Mouse (Mus musculus): Measurements from ENCODE around the gene Atxn7. TPM values are rescaled to one million over a fixed set of nuclear protein-coding genes. Genes with fewer than 3 reads are reported as not detected.
"Not testable (repeated sequence)": the region's sequence is repeated elsewhere in the genome, so short reads cannot be mapped to it uniquely, and the experiment has no call there.

Gene Atxn7
- 10 to 100 TPM; 17.2 to 22.8 TPM for total RNA-seq (2021)

DNA sequence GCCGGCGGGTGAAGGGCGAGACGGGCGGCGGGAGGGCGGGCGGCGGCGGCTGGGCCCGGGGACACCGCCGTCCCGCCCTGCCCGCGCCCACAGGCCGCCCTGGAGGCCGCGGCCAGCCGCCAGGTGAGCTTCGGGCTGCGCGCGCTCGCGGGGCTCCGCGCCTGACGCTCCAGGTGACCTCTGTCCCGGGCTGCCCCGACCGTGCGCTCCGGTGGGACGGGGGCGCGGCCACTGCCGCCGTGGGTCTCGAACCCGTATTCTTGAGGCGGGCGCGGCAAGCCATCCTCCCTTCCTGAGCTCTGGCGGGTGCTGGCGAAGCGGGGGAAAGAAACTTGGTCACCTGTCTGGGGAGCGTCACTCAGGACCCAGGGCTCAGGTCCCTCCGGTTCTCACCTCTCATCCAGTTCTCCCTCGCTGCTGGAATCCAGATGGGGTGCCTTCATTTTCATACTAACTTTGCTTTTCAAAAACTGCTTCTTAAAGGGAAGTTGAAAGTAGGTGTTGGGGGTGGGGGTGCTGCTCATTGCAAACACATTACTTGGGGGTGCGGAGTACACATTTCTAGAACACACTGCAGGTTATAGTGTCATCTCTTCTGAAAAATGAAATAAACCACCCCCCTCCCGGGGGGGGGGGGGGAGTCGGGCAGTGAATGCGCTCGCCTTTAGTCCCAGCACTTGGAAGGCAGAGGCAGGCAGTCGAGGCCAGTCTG is at the start of gene Atxn7, which contains the start of gene Thoc7:
Gene Atxn7 (plus strand): TSS at position 40 of the 712 bp plus-strand sequence.
Gene Thoc7 (minus strand): TSS at position 452 of the 712 bp plus-strand sequence.
- DNase-seq: peak; percentile 51

DNA sequence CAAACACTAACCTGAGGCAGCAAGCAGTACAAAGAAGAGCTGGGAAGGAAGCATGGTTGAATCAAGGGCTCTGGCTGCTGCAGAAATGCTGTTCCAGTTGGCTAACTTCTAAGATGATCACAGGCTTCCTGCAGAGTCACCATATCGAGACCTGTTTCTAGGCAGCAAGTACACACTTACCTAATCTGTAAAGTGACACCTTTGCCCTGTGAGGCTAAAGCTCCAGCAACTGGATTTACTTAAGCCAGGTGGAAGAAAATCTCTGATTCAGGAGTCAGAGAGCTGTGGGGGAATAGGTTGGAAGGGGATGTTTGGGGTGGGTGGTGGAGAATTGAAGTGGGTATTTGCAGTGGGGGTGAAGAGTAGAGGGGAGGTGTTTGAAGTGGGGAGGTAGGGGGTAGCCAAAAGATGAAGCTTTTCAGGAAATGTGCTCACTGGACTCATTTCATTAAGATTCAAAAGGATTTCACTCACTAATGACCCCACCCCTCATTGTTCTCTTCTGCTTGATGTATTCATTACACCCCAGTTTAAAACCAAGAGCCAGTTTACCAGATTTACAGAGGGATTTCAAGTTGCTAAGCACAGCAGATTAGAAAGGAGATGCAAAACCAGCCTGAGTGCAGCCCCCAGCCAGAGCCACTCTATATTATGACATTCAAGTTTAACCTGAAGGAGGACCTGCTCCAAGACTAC is 46.7 kb upstream of the Atxn7 start, which contains the start of gene Gm281:
Gene Gm281 (minus strand): TSS at position 92 of the 696 bp plus-strand sequence.
- DNase-seq: no peak

GRCm38 (mm10) chr14:13915207-13915606 is 46.0 kb upstream of the Atxn7 start:
- no peak for DNase-seq

DNA sequence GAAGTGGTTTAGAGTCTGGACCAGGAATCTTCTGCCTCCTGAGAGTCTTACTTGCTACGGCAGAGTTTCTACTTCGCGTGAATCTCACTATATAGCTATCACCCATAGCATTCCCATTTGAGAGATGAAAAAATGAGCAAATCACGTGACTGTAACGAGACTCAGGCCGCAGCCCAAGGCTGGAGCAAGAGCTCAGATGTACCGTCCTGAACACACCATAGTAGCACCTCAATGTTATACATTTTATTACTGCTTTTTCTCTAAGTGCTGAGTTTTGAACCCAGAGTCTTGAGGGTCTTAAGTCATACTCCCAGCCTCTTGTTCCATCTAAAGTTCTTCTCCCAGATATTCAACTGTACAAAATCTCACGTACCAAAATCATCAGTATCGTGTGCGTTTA is 44.0 kb upstream of the Atxn7 start:
- no peak for DNase-seq

- DNase-seq: peak; percentile 70
These were observed 43.6 kb upstream of the Atxn7 start for GRCm38 (mm10) chr14:13917630-13918029.

GRCm38 (mm10) chr14:13933290-13934051 is 27.8 kb upstream of the Atxn7 start:
- DNase-seq: no peak

DNA sequence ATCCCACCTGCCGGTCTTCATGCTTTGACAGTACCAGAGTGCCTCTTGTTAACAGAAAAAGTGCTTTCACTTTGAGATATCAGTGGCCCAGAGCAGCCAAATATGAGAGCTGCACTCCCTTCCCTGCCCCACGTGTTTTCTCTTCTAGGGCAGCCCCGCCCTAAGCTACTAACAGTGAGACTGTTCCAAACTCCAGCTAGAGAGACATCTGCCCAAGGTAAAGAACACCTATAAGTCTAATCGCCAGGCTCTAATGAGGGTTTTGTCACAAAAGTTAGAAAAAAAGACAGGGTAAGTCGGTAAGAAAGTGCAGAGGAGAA is 27.2 kb upstream of the Atxn7 start:
- no peak for DNase-seq

DNA sequence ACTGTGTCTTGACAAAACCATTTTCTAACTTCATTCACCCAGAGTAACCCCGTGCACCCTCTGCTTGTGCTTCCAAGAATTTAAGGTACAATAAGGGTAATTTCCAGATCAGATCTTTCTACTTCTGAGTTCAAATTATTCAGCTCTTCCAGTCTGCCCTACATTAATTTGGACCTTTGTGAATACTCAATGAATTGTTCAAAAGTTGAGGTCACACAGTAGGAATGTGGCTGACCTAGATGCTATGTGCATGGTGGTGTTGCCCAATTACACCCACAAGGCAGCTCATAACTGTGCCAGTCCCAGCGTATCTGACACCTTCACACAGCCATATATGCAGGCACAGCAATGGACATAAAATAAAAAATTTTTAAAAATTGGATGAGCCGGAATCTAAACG is 16.6 kb upstream of the Atxn7 start:
- no peak for DNase-seq

- DNase-seq: no peak
These were observed 12.9 kb upstream of the Atxn7 start for GRCm38 (mm10) chr14:13948345-13948744.

DNA sequence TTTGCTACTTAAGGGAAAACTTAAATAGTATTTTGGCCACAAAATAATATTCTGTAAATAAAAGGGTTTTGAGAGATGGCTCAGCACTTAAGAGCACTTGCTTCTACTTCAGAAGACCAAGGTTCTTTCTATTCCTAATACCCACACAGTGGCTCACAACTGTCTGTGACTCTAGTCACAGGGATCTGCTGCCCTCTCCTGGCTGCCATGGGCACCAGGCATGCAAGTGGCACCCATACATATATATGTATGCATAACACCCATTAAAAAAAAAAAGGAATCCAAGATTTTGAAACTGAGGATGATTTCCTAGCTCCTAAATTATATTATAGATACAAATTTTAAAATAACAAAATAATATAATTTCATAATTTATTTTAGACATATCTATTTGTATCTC is 10.8 kb upstream of the Atxn7 start:
- DNase-seq: peak; percentile 32

- not testable (repeated sequence) for DNase-seq
These were observed 9.1 kb upstream of the Atxn7 start for GRCm38 (mm10) chr14:13952151-13952550.

DNA sequence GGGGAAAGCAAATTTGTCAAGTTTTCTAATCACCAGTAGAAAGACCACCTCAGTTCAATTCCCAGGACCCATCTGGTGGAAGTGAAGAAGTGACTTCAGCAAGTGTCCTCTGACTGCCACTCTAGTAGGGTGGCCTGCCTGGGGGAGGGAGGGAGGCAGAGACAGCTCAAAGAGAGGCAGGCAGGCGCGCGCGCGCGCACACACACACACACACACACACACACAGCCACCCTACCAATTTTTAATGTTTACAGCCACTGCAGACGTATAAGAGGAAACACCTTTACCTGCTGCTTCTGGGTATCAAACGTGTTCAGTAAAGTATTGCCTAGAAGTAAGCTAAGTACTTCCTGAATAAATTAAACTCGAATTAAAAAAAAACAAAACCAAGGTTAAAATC is 1.2 kb upstream of the Atxn7 start:
- peak; percentile 29 for DNase-seq

- DNase-seq: peak; percentile 74
These were observed 536 bp upstream of the Atxn7 start for GRCm38 (mm10) chr14:13960482-13961325.

DNA sequence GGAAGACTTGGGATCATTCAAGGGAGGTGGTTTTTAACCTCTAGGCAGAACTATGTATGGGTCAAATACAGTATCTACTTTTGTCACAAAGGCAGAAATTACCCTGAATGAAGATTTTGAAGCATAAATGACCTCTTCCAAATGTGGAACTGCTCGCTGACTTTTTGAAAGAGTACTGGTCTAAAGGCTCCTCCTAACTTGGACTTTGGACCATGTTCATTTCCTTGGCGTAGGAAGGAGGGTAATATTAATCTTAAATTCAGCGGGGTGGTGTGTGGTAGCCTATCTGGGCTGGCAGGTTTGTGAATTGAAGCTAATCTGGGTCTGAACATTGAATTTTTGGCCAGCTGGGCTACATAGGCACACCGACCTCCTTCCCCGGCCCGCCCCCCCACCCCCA is 1.2 kb downstream of the Atxn7 start:
- DNase-seq: no peak

GRCm38 (mm10) chr14:13963527-13963926 is 2.3 kb downstream of the Atxn7 start:
- DNase-seq: no peak

DNA sequence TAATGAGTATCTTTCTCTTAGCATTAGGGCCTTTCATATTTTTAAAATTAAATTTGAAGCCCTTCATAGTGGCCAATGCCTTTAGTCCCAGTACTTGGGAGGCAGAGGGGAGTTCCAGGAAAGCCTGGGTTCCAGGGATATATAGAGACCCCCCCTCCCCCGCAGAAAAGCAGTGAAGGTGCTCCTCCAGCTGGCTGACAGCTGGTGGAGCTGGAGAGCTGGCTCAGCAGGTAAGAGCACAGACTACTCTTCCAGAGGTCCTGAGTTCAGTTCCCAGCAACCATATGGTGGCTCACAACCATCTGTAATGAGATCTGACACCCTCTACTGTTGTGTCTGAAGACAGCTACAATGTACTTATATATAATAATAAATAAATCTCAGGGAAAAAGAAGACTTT is 6.4 kb downstream of the Atxn7 start:
- DNase-seq: no peak

GRCm38 (mm10) chr14:13968476-13968875 is 7.2 kb downstream of the Atxn7 start:
- DNase-seq: no peak

- no peak for DNase-seq
These were observed 9.3 kb downstream of the Atxn7 start for GRCm38 (mm10) chr14:13970513-13970912.

GRCm38 (mm10) chr14:13971644-13972234 is 10.5 kb downstream of the Atxn7 start:
- DNase-seq: no peak

DNA sequence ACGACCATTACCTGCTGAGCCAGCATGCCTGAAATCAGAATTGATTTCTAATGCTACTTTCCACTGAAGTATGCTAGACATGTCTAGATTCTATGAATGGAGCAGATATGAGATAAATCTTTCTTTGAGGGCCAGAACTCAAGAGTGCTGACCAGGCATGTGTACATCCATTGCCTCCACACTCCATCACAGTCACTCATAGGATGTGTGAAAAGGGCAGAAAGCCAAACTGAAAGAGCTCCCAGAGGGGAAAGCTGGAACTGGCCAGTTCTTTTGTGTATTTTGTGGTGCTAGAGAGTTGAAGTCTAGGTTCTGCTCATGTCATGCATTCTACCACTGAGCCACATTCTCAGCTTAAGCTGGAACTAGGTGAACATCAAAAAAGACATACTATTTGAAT is 16.3 kb downstream of the Atxn7 start:
- no peak for DNase-seq

GRCm38 (mm10) chr14:13981286-13981685 is 20.0 kb downstream of the Atxn7 start:
- DNase-seq: no peak

DNA sequence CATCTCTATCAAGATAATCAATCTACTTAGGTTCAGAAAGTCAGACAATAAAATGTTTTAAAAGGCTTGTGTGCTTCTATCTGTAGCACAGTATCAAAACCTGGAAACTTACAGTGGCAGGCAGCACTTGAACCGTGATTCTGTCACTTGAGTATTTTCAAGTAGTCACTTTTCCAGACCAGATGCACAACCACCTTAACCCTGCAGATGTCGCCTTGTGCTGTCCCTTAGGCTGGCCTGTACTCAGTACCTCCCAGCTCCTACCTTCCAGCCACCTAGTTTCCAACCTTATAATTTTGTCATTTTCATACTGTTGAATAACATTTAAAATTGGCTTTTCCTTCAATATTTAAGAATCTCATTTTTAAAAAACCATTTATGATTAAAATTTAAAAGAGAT is 20.9 kb downstream of the Atxn7 start:
- DNase-seq: no peak
